Mouse (Mus musculus) T-helper 1 cell (primary cell): ENCODE data around the gene Tssk2.

ENCODE experiments used
- in situ Hi-C: fragments of 300-600 bp; cut with MboI, MseI; formaldehyde crosslinking; loops from one replicate; pipeline ENCODE4 v1.15.1; 2025; ENCODE audit warnings: high pct_unique_total_duplicates

Gene Tssk2

DNA sequence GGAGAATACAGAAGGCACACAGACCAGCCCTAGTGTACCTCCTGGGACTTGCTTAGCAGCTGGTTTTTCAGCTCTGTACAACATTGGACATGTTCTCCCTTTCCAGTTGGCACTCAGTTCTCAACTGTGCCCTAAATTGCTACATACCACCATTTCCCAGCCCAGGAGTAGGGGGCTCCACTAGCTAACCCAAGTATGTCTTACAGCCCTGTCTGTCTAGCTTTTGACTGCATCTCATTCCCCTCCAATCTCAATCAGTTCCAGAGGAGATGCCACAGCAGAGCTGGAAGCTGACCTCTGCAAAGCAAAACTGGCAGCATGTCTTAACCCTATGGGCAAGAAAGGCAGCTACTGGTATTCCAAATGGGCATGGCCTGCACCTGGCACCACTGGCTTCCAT lies 2.3 kb upstream of the Tssk2 start:
- in situ Hi-C loops, result loop anchor here (10.0 kb wide), 1 partner anchor 939 kb away; the partner anchor contains the start of genes 2510002D24Rik and Gm28539

- in situ Hi-C loops, result no loop called here
These were observed 12.7 kb downstream of the Tssk2 start, which contains the start of gene Ess2 for GRCm38 (mm10) chr16:17911052-17911595. Gene Ess2, minus strand, starts transcription at chr16:17911348.

DNA sequence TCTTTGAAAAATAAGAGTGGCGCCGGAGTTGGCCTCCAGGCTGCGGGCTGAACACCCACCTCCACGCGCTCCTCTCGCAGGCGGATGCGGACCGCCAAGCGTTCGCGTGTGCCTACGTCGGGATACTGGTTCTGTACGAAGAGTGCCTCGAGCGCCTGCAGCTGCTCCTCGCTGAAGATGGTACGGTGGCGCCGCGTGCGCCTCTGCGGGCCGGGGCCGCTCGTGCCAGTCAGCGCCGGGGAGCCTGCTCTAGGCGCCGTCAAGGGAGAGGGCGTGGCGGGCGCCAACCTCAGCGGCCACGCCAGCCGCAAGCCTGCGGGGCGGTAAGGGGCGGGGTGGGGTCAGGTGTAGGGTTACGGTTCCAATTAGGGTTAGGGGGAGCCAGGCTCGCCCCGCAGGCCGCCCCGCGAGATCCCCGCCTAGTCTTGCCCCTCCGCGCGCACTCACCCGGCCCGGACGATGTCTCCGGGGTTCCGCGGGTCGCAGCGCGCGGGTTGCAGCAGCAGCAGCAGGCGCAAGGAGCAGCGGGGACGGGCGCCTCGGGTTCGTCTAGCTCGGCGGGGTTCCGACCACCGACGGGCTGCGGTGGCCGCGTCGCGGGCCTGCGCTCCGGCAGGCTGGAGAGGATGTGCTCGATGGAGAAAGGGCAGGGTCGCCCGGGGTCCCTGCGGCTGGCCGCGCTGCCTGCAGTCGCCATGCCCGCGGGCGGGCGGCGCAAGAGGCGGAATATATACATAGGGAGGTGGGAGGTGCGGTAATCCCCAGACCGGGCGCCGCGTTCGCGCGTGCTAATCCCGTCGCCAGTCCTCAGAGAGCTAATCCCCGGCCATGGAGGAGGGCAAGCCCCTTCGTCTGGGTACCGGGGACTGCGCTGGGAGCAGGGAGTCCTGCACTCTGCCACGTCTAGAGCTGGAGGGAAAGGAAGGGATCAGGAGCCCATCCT lies 16.1 kb downstream of the Tssk2 start, which contains the start of gene Gsc2:
Gene Gsc2, minus strand, starts transcription at position 753 of the 943 bp plus-strand sequence.
- in situ Hi-C loops, result no loop called here

GRCm38 (mm10) chr16:17920586-17920985 lies 22.1 kb downstream of the Tssk2 start:
- in situ Hi-C loops, result no loop called here

GRCm38 (mm10) chr16:17921325-17922162 lies 23.1 kb downstream of the Tssk2 start:
- in situ Hi-C loops, result no loop called here

DNA sequence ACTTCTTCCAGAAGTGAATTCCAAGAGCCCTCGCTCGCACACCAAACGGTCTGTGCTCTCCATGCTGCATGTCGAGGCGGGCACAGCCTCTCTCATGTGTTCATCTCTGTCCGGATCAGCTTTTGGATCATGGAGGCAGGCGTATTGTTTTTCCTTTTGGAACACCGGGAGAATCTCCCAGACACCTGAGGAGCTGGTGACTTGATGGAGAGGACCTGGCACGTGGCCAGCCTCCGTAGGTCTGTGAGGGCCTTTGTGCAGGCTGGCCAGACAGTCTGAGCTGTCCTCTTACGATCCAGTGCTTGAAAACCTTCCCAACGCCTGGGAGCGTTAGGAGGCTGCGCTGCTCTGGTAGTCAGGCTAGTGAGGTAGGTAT lies 23.7 kb downstream of the Tssk2 start:
- in situ Hi-C loops, result no loop called here

GRCm38 (mm10) chr16:17927351-17928082 lies 29.1 kb downstream of the Tssk2 start:
- in situ Hi-C loops, result no loop called here

DNA sequence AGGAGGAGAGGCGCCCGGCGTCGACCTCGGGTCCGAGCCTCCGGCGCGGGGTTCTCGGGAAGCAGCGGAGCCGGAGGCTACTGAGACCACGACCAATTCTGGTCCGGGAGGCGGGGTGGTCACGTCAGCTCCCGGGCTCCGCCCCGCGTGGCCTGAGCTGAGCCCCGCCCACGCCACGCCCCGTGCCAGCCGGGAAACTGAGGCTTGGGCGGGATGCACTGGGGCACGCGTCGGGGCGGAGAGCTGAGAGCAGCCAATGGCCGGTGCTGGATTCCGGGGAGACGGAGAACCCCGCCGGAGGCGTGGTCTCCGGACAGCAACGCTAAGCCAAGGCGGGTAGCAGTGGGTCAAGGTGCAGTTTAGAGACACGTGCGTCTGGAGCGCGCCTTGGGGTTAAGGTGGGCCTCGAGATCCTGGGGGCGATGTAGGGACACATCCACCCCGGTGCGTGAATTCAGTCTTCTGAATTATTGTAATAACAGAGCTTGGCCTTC lies 29.7 kb downstream of the Tssk2 start, which contains the start of gene Slc25a1:
Gene Slc25a1, minus strand, starts transcription at position 133 of the 494 bp plus-strand sequence.
- in situ Hi-C loops, result no loop called here

- in situ Hi-C loops, result no loop called here
These were observed 30.2 kb downstream of the Tssk2 start for GRCm38 (mm10) chr16:17928627-17929104.

DNA sequence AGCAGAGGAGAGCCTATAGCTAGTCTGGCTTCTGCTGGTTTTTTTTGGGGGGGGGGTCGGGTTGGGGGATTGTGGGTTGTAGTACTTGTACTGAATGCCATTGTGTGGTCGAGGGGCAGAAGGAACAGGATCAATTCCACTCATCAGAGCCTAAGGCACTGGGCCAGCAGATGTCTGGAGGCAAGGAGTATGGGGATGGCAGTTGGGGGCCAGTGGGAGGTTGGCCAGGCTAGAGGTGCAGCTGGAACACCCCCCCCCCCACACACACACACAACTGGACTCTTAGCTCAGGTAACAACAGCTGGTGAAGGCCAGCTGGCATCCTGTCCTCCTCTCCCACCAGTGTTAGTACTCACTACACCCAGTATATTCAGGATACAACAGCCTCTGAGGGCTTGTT lies 30.8 kb downstream of the Tssk2 start:
- in situ Hi-C loops, result no loop called here

DNA sequence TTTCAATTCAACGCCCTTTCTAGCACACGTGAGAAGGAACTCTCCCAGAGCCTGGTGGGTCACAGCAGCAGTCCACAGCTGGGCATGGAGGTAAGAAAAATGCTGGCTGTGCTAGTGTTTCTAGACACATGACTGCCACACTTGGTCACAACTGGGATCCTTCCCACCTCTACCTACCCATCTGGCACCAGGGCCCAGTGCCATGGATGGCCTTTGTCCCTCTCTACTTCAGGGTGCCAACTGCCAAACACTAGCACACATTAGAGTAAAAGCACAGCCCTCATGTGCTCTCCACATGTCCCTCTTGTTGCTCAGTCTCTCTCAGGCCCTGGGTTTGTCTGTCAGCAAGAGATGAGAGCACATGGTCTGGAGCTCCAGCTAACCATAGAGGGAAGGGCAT lies 31.2 kb downstream of the Tssk2 start:
- in situ Hi-C loops, result no loop called here

DNA sequence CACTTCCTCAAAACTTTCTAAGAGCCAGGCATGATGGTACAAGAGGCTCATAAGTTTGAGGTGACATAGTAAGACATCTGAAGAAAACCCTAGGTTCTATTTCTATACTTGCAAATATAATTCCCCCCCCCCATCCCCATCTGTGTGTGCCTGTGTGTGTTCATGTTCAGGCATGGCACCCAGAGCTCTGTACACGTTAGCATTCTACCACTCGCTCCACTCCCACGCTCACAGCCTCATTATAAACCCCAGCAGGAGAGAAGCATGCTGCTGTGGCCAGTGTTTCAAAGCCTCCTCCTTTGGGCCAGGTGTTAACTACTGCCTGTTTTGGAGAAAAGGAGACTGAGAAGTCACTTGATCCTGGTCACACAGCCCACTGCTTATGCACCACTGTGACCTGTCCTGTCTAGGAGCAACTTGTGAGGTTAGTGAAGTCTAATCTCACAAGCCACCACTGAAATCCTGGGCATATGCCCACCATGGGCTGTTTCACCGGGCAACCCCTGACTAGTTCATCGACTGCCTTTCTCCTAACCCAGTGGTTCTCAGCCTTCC lies 33.5 kb downstream of the Tssk2 start:
- in situ Hi-C loops, result no loop called here

- in situ Hi-C loops, result no loop called here
These were observed 35.4 kb downstream of the Tssk2 start for GRCm38 (mm10) chr16:17933594-17934444.

GRCm38 (mm10) chr16:17934445-17934910 lies 36.0 kb downstream of the Tssk2 start:
- in situ Hi-C loops, result no loop called here

DNA sequence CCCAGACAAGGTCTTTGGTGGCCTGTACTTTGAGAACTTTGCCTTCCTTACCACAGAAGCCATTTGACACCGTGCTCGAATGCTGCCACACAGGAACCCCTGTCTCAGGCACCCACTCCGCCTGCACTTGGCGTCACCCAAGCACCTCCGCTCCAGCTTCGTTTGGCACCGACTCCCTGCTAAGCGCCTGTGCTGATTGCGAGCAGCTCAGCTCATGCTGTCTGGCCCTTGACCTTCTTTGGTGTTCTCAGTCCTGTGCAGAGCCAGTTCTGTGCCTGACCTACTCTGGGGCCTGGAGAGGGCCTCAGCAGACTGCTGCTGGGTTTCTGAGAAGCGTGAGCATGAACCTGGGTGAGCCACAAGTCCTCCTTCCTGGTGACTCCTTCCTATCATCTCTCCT lies 38.3 kb downstream of the Tssk2 start:
- in situ Hi-C loops, result no loop called here

GRCm38 (mm10) chr16:17938187-17938586 lies 39.8 kb downstream of the Tssk2 start:
- in situ Hi-C loops, result no loop called here

DNA sequence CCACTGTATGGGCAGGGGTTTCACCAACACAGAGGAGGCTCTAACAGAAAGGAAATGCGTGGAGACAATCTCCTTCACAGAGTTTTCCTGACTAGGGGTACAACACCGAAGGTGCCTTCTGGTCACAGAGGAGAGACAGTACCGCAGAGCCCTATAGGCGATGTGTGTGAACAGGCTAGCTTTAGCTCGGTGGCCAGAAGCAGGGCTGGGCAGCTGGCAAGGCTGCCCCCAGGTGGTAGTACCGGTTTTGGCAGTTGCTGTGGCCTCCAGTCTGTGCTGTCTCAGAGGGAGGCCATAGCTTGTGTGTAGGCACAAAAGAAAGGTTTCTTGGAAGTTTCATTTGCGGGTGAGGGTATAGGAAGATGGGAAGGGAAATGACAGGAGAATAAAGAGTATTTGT lies 40.4 kb downstream of the Tssk2 start:
- in situ Hi-C loops, result no loop called here

- in situ Hi-C loops, result no loop called here
These were observed 40.9 kb downstream of the Tssk2 start for GRCm38 (mm10) chr16:17939255-17939751.

DNA sequence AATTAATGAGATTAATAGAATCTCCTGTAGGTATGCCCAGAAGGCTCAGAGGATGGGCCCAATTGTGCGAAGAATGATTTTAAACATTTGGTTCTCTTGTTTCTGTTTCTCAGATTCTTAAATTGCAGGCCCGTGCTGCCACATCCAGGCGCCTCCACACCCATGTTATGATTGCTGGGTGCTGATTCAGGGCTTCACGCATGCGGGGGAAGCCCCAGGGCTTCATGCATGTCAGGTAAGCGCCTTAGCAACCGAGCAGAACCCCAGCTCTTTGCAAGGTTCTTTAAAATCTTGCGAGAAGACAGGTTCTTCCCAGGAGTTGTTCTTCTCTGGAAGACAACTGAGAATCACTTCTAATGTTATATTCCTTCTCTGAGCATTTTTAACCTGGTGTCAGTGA lies 45.0 kb downstream of the Tssk2 start:
- in situ Hi-C loops, result no loop called here
